Mouse (Mus musculus): ENCODE results near the gene Sbp. TPM values are rescaled to one million over a fixed set of nuclear protein-coding genes. Genes with fewer than 3 reads are reported as not detected.
A peak's percentile ranks its signal among the peaks of the same experiment; 100 is the strongest.
"Not testable (repeated sequence)": the region's sequence is repeated elsewhere in the genome, so short reads cannot be mapped to it uniquely, and the experiment has no call there.

The Sbp gene
- not detected for polyA plus RNA-seq (2012; fragmentation: generic; extraction: Trizol)

GRCm38 (mm10) chr17:23941372-23941771 is at the start of gene Sbp:
TSS of gene Sbp (plus strand) at chr17:23941672.
- no peaks in the 10 kb centered on the region for H3K36me3 ChIP-seq (ENCODE audit: control insufficient read depth, insufficient read depth)
- no peak for TF ChIP-seq CEBPB (IDR thresholded peaks at IDR 0.05; ENCODE audit: insufficient read depth, poor library complexity, severe bottlenecking)
- TF ChIP-seq POLR2A (IDR thresholded peaks at IDR 0.05; ENCODE audit: insufficient read length, low read depth) = no peak
- no peak for TF ChIP-seq MYOD1 (IDR thresholded peaks at IDR 0.05; ENCODE audit: control insufficient read depth in 1 of 3, insufficient read length in 2 of 3, low read depth in 2 of 3)
- TF ChIP-seq USF1 (IDR thresholded peaks at IDR 0.05; ENCODE audit: low read depth) = no peak
- no peak for TF ChIP-seq MYOG (IDR thresholded peaks at IDR 0.05; ENCODE audit: control insufficient read depth in 1 of 3, insufficient read depth in 1 of 3, insufficient read length in 2 of 3, low read depth in 2 of 3)
- no peak for TF ChIP-seq E2F4 (IDR thresholded peaks at IDR 0.05; ENCODE audit: insufficient read depth)
- no peak for TF ChIP-seq REST (IDR thresholded peaks at IDR 0.05; ENCODE audit: insufficient read depth, insufficient read length)
- no peak for TF ChIP-seq MAX (IDR thresholded peaks at IDR 0.05; ENCODE audit: low read depth)
- no peak for TF ChIP-seq SRF (IDR thresholded peaks at IDR 0.05; ENCODE audit: control insufficient read depth, insufficient read length, low read depth)
- no peak for TF ChIP-seq TCF12 (IDR thresholded peaks at IDR 0.05; ENCODE audit: insufficient read depth, poor library complexity, severe bottlenecking)
- TF ChIP-seq POLR2AphosphoS2 (IDR thresholded peaks at IDR 0.05; ENCODE audit: insufficient read length, low read depth) = no peak
- H3K27me3 ChIP-seq (ENCODE audit: control insufficient read depth, insufficient read depth, insufficient read length) = peaks cover 5% of the 10 kb centered on the region
- H3K4me3 ChIP-seq = no peak within 1 kb of the TSS
- no peak within 1 kb of the TSS for H3ac ChIP-seq (ENCODE audit: control insufficient read depth, insufficient read length)
- H3K4me2 ChIP-seq (ENCODE audit: low read depth) = no peak within 1 kb of the TSS
- no peaks in the 10 kb centered on the region for H3K79me2 ChIP-seq (ENCODE audit: control insufficient read depth, insufficient read depth)

- not testable (repeated sequence) for H3K4me3 ChIP-seq; H3K27me3 ChIP-seq (ENCODE audit: control insufficient read depth, insufficient read depth, insufficient read length); H3K36me3 ChIP-seq (ENCODE audit: control insufficient read depth, insufficient read depth); H3K4me2 ChIP-seq (ENCODE audit: low read depth); H3K79me2 ChIP-seq (ENCODE audit: control insufficient read depth, insufficient read depth); H3ac ChIP-seq (ENCODE audit: control insufficient read depth, insufficient read length)
Measured at GRCm38 (mm10) chr17:23917158-23917557, 24.3 kb upstream of the Sbp start, which contains the start of gene Dcpp3. TSS of gene Dcpp3 (plus strand) at chr17:23917458.

GRCm38 (mm10) chr17:23924531-23925007 is 16.9 kb upstream of the Sbp start:
- Histone ChIP-seq H3K27me3 (ENCODE audit: control insufficient read depth, insufficient read depth, insufficient read length) (no peaks in the 10 kb centered on the region), H3K4me2 (ENCODE audit: low read depth) (peak overlapping the region; percentile 92), H3K79me2 (ENCODE audit: control insufficient read depth, insufficient read depth) (no peaks in the 10 kb centered on the region), H3K4me3 (peak overlapping the region; percentile 45), H3K36me3 (ENCODE audit: control insufficient read depth, insufficient read depth) (no peaks in the 10 kb centered on the region), H3ac (ENCODE audit: control insufficient read depth, insufficient read length) (peak overlapping the region; percentile 36)
- TF ChIP-seq MYOG (IDR thresholded peaks at IDR 0.05; ENCODE audit: control insufficient read depth in 1 of 3, insufficient read depth in 1 of 3, insufficient read length in 2 of 3, low read depth in 2 of 3) (no peak), E2F4 (IDR thresholded peaks at IDR 0.05; ENCODE audit: insufficient read depth) (peak; percentile 62), POLR2AphosphoS2 (IDR thresholded peaks at IDR 0.05; ENCODE audit: insufficient read length, low read depth) (peak; percentile 76), TCF12 (IDR thresholded peaks at IDR 0.05; ENCODE audit: insufficient read depth, poor library complexity, severe bottlenecking) (no peak), POLR2A (IDR thresholded peaks at IDR 0.05; ENCODE audit: insufficient read length, low read depth) (peak; percentile 66), CEBPB (IDR thresholded peaks at IDR 0.05; ENCODE audit: insufficient read depth, poor library complexity, severe bottlenecking) (no peak), MYOD1 (IDR thresholded peaks at IDR 0.05; ENCODE audit: control insufficient read depth in 1 of 3, insufficient read length in 2 of 3, low read depth in 2 of 3) (peak in 1 of 3 experiments; percentile 3), REST (IDR thresholded peaks at IDR 0.05; ENCODE audit: insufficient read depth, insufficient read length) (no peak), TCF3 (IDR thresholded peaks at IDR 0.05; ENCODE audit: insufficient read length, low read depth) (no peak), USF1 (IDR thresholded peaks at IDR 0.05; ENCODE audit: low read depth) (no peak), SRF (IDR thresholded peaks at IDR 0.05; ENCODE audit: control insufficient read depth, insufficient read length, low read depth) (peak; percentile 55), MAX (IDR thresholded peaks at IDR 0.05; ENCODE audit: low read depth) (no peak)

GRCm38 (mm10) chr17:23925090-23925493 is 16.4 kb upstream of the Sbp start:
- H3K79me2 ChIP-seq (ENCODE audit: control insufficient read depth, insufficient read depth) = no peaks in the 10 kb centered on the region
- H3K4me2 ChIP-seq (ENCODE audit: low read depth) = peak overlapping the region; percentile 76
- peak overlapping the region; percentile 36 for H3ac ChIP-seq (ENCODE audit: control insufficient read depth, insufficient read length)
- peak overlapping the region; percentile 45 for H3K4me3 ChIP-seq
- no peak for TF ChIP-seq TCF12 (IDR thresholded peaks at IDR 0.05; ENCODE audit: insufficient read depth, poor library complexity, severe bottlenecking)
- TF ChIP-seq MYOD1 (IDR thresholded peaks at IDR 0.05; ENCODE audit: control insufficient read depth in 1 of 3, insufficient read length in 2 of 3, low read depth in 2 of 3) = no peak
- TF ChIP-seq POLR2AphosphoS2 (IDR thresholded peaks at IDR 0.05; ENCODE audit: insufficient read length, low read depth) = peak; percentile 56
- no peak for TF ChIP-seq TCF3 (IDR thresholded peaks at IDR 0.05; ENCODE audit: insufficient read length, low read depth)
- TF ChIP-seq POLR2A (IDR thresholded peaks at IDR 0.05; ENCODE audit: insufficient read length, low read depth) = peak; percentile 25
- H3K36me3 ChIP-seq (ENCODE audit: control insufficient read depth, insufficient read depth) = no peaks in the 10 kb centered on the region
- H3K27me3 ChIP-seq (ENCODE audit: control insufficient read depth, insufficient read depth, insufficient read length) = no peaks in the 10 kb centered on the region

GRCm38 (mm10) chr17:23931157-23931556 is 10.3 kb upstream of the Sbp start:
- H3K4me3 ChIP-seq = no peak overlapping the region
- no peak for TF ChIP-seq CEBPB (IDR thresholded peaks at IDR 0.05; ENCODE audit: insufficient read depth, poor library complexity, severe bottlenecking)
- no peak for TF ChIP-seq MAX (IDR thresholded peaks at IDR 0.05; ENCODE audit: low read depth)
- TF ChIP-seq E2F4 (IDR thresholded peaks at IDR 0.05; ENCODE audit: insufficient read depth) = no peak
- TF ChIP-seq POLR2A (IDR thresholded peaks at IDR 0.05; ENCODE audit: insufficient read length, low read depth) = no peak
- TF ChIP-seq SRF (IDR thresholded peaks at IDR 0.05; ENCODE audit: control insufficient read depth, insufficient read length, low read depth) = no peak
- no peak for TF ChIP-seq USF1 (IDR thresholded peaks at IDR 0.05; ENCODE audit: low read depth)
- no peak for TF ChIP-seq TCF3 (IDR thresholded peaks at IDR 0.05; ENCODE audit: insufficient read length, low read depth)
- TF ChIP-seq MYOD1 (IDR thresholded peaks at IDR 0.05; ENCODE audit: control insufficient read depth in 1 of 3, insufficient read length in 2 of 3, low read depth in 2 of 3) = no peak
- no peak for TF ChIP-seq REST (IDR thresholded peaks at IDR 0.05; ENCODE audit: insufficient read depth, insufficient read length)
- TF ChIP-seq POLR2AphosphoS2 (IDR thresholded peaks at IDR 0.05; ENCODE audit: insufficient read length, low read depth) = no peak
- TF ChIP-seq TCF12 (IDR thresholded peaks at IDR 0.05; ENCODE audit: insufficient read depth, poor library complexity, severe bottlenecking) = no peak
- no peak for TF ChIP-seq MYOG (IDR thresholded peaks at IDR 0.05; ENCODE audit: control insufficient read depth in 1 of 3, insufficient read depth in 1 of 3, insufficient read length in 2 of 3, low read depth in 2 of 3)
- no peaks in the 10 kb centered on the region for H3K27me3 ChIP-seq (ENCODE audit: control insufficient read depth, insufficient read depth, insufficient read length)
- no peak overlapping the region for H3K4me2 ChIP-seq (ENCODE audit: low read depth)
- no peak overlapping the region for H3ac ChIP-seq (ENCODE audit: control insufficient read depth, insufficient read length)
- no peaks in the 10 kb centered on the region for H3K79me2 ChIP-seq (ENCODE audit: control insufficient read depth, insufficient read depth)
- H3K36me3 ChIP-seq (ENCODE audit: control insufficient read depth, insufficient read depth) = no peaks in the 10 kb centered on the region

GRCm38 (mm10) chr17:23947486-23947885 is 6.0 kb downstream of the Sbp start:
- H3K4me3 ChIP-seq; H3ac ChIP-seq (ENCODE audit: control insufficient read depth, insufficient read length); H3K4me2 ChIP-seq (ENCODE audit: low read depth); H3K79me2 ChIP-seq (ENCODE audit: control insufficient read depth, insufficient read depth); H3K36me3 ChIP-seq (ENCODE audit: control insufficient read depth, insufficient read depth); H3K27me3 ChIP-seq (ENCODE audit: control insufficient read depth, insufficient read depth, insufficient read length): not testable (repeated sequence)
